Mouse (Mus musculus): ENCODE measurements around the gene Olfr552. TPM values are rescaled to one million over a fixed set of nuclear protein-coding genes. Genes with fewer than 3 reads are reported as not detected.

Olfr552 gene
- not detected in 2 replicates for polyA plus RNA-seq (2015; fragmentation: Nextera tagmentation; extraction: Ambion mirVana)

DNA sequence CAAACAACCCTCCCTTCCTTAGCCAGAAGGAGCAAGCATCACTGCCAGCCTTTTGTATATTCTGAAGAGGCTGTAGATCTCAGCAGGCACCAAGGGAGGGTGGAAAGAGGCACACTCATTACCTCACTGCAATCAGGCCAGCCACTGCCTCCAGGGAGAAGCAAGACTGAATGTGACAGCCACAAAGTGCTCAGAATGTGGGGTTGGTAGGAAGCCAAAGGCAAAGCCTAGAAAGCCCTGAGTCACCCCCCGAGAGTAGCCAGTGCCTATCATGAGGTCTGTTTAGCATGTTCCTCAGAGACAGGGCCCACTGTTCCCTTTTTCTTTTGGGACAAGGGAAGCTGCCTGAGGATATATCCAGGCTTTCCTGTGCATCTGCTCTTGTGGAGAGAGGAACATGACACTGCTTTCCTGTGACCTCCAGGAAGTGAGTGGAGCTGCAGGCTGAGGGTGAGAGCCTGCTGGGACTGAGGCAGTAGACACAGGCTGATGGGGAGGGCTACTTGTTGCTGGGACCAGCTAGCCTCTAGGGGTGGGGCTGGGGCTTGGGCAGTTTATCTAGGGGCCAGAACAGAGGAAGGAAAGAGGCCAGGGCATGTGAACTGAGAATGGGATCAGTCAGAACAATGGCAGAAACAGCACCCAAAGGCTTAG lies at the start of gene Olfr552:
Olfr552 (plus strand) TSS at position 393 of the 654 bp plus-strand sequence.
- no peaks in the 10 kb centered on the region for H3K4me1 ChIP-seq
- H3K9me3 ChIP-seq: no peaks in the 10 kb centered on the region
- H3K4me2 ChIP-seq: no peak within 1 kb of the TSS
- H3K4me3 ChIP-seq: no peak within 1 kb of the TSS
- no peaks in the 10 kb centered on the region for H3K27me3 ChIP-seq
- no peaks in the 10 kb centered on the region for H3K36me3 ChIP-seq
- H3K27ac ChIP-seq: no peak within 1 kb of the TSS
- no peak within 1 kb of the TSS for H3K9ac ChIP-seq
- WGBS: 64% methylated on average over 1 of the region's 1 CpGs
- no peak for ATAC-seq (ENCODE audit: borderline replicate concordance, extremely low read depth, low FRiP score, low TSS enrichment)

DNA sequence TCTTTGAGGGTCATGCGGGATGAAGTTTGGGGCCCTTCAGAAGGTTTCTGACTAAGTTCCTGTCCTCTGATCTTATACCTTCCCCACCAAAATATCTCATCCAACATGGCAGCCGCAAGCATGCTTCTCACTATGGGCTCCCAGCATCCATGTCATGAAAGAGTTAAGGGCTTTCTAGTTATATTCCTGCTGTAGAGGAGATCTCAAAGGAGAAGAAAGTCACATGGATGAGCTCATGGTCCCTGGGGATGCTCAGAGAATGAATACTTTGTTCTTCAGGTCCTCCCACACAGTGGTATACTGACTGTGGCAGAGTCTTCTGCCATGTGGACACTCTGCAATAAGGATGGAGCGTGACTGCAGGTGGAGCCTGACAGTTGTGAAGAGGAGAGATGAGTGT lies 48.0 kb upstream of the Olfr552 start, which contains the start of gene Olfr549:
Olfr549 (plus strand) TSS at position 301 of the 400 bp plus-strand sequence.
- Histone ChIP-seq H3K4me3 (no peak within 1 kb of the TSS), H3K9me3 (no peaks in the 10 kb centered on the region), H3K4me2 (no peak within 1 kb of the TSS), H3K36me3 (no peaks in the 10 kb centered on the region), H3K27me3 (no peaks in the 10 kb centered on the region), H3K27ac (no peak within 1 kb of the TSS), H3K9ac (no peak within 1 kb of the TSS), H3K4me1 (no peaks in the 10 kb centered on the region)
- ATAC-seq (ENCODE audit: borderline replicate concordance, extremely low read depth, low FRiP score, low TSS enrichment): no peak
- WGBS: 80% methylated on average over 3 of the region's 3 CpGs

DNA sequence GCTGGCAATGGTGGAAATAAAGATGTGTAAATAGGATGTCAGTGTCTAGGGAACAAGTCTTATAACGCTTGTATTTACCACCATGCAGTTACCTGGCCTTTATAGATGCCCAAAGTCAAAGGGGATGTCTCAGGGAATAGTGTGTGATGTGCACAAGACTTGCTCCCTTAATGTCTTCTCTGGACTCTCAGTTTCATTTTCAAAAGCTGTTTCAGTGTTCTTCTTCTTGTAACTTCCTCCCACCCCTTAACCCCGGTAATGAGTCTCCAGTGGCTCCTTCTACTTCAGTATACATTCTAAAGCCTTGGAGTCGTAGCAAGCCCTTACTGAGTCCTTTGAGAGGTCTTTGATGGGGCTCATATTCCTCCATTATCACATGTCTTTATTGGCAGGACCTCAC lies 44.3 kb upstream of the Olfr552 start:
- Histone ChIP-seq H3K4me1 (no peaks in the 10 kb centered on the region), H3K36me3 (no peaks in the 10 kb centered on the region), H3K9ac (no peak overlapping the region), H3K27ac (no peak overlapping the region), H3K9me3 (no peaks in the 10 kb centered on the region), H3K27me3 (no peaks in the 10 kb centered on the region), H3K4me2 (no peak overlapping the region), H3K4me3 (no peak overlapping the region)
- ATAC-seq (ENCODE audit: borderline replicate concordance, extremely low read depth, low FRiP score, low TSS enrichment): no peak
- 67% methylated on average over 3 of the region's 3 CpGs for WGBS

DNA sequence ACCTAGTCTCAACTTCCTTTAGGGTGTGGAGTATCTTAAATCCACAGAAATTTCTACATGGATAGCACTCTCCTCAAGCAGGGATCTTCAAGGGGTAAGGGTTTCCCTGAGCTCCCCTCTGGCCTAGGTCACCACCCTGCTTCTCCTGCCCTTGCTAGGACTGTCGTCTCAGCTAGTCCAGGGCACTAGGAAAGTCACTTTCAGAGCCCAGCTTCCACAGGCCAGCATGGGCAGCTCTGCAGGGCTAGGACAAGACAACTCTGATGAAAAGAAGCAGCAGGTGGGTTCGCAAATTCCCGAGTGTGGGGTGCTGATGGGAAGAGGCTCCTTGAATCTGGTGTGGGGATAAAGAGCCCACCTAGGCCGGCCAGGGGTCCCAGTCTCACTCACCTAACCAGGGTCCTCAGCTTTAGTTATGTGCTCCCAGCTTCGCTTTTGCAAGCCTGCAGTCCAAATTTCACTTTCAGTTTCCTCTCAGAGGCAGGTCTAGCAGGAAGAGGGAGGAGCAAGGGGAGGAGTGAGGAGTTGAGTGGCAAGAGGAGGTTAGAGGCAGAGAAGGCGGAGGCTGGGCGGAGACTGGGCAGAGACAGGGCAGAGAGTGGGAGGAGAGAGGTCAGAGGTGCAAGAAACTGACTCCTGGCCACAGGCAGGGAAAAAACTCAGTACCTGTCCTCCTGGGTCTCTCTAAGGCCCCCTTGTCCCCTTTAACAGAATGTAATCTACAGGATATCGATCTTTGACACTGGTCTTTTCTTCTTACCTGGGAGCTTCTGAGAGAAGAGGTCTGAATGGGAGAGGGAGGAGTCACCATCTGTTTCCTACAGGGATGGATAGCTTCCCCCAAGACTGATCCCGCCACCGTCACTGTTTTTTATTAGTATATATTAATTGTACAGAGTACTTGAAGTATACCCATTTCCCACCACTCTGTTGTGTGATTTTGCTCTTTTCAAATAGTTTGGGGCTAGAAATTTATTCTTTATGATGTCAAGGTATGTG lies 32.3 kb upstream of the Olfr552 start, which contains the start of gene Trim21:
Trim21 (minus strand) TSS at position 488 of the 999 bp plus-strand sequence.
- Histone ChIP-seq H3K9me3 (no peaks in the 10 kb centered on the region), H3K4me3 (peak within 1 kb of the TSS; percentile 55), H3K4me1 (0 out of 2 replicates have a peak, but pooled peaks cover 5% of the 10 kb centered on the region), H3K27me3 (no peaks in the 10 kb centered on the region), H3K36me3 (no peaks in the 10 kb centered on the region), H3K27ac (peak within 1 kb of the TSS; percentile 16; the same call in 1 of the 2 replicates), H3K9ac (peak within 1 kb of the TSS; percentile 55), H3K4me2 (peak within 1 kb of the TSS; percentile 74)
- WGBS: 16% methylated on average over 10 of the region's 10 CpGs
- peak; percentile 96 for ATAC-seq (ENCODE audit: borderline replicate concordance, extremely low read depth, low FRiP score, low TSS enrichment)

- Histone ChIP-seq H3K4me2 (no peak overlapping the region), H3K27me3 (no peaks in the 10 kb centered on the region), H3K9ac (no peak overlapping the region), H3K27ac (no peak overlapping the region), H3K36me3 (no peaks in the 10 kb centered on the region), H3K9me3 (no peaks in the 10 kb centered on the region), H3K4me1 (0 out of 2 replicates have a peak, but pooled peaks cover 5% of the 10 kb centered on the region), H3K4me3 (no peak overlapping the region)
- no peak for ATAC-seq (ENCODE audit: borderline replicate concordance, extremely low read depth, low FRiP score, low TSS enrichment)
- WGBS: 74% methylated on average over 4 of the region's 4 CpGs
Observed at GRCm38 (mm10) chr7:102566219-102566618, 31.4 kb upstream of the Olfr552 start.

DNA sequence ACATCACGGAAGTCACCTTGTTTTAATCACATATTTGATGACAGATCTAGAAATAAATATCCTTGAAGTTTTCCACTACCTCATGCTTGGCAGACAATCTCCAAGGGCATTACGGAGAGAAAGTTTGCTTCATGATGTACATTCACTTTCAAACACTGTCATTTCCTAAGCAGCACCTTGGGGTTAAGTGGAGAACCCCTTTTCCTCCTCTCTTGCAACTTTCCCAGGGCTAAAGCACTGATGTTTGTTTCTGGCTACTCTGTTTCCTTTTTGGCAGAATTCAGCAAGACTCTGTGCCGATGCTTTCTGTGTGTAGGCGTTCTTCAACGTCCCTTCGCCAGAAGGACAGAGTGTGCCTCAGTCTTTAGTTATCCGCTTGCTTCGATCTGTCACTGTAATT lies 26.4 kb upstream of the Olfr552 start, which contains the start of gene Olfr550:
Olfr550 (plus strand) TSS at position 301 of the 400 bp plus-strand sequence.
- Histone ChIP-seq H3K4me3 (no peak within 1 kb of the TSS), H3K36me3 (no peaks in the 10 kb centered on the region), H3K4me2 (no peak within 1 kb of the TSS), H3K27ac (no peak within 1 kb of the TSS), H3K27me3 (no peaks in the 10 kb centered on the region), H3K4me1 (no peaks in the 10 kb centered on the region), H3K9me3 (no peaks in the 10 kb centered on the region), H3K9ac (no peak within 1 kb of the TSS)
- 77% methylated on average over 8 of the region's 8 CpGs for WGBS
- no peak for ATAC-seq (ENCODE audit: borderline replicate concordance, extremely low read depth, low FRiP score, low TSS enrichment)

DNA sequence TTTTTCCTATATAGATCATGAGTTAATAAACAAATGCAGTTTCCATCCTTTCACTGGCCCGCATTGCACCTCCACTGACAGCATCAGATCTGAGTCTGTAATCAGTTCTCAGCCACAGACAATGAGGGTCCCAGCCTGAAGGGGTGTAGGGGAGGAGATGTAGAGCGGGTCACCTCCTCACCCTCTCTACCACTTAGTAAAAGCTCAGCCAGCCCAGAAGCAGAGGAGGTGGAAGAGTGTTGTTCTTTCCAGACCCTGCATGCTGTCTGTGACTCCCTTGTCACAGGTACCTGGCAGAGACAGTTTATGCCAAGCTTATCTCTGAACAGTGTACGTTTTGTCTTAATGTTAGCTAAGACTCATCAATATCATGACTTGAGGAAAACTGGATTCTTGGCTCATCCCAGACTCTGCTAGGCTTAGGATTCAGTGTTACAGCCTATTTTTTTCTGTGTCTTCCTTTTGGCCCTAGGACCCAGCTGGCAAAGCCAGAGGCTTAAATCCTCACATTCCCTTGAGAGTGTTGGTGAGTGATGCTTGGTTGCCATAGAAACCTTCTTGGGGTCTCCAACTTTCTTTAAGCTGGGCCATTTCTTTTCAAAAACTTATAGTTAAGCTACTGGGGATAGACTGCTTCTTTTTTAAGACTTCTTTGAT lies 24.3 kb upstream of the Olfr552 start:
- H3K9ac ChIP-seq: no peak overlapping the region
- 64% methylated on average over 3 of the region's 3 CpGs for WGBS
- H3K4me2 ChIP-seq: no peak overlapping the region
- ATAC-seq (ENCODE audit: borderline replicate concordance, extremely low read depth, low FRiP score, low TSS enrichment): no peak
- H3K27me3 ChIP-seq: no peaks in the 10 kb centered on the region
- H3K4me1 ChIP-seq: no peaks in the 10 kb centered on the region
- no peak overlapping the region for H3K27ac ChIP-seq
- H3K9me3 ChIP-seq: no peaks in the 10 kb centered on the region
- no peaks in the 10 kb centered on the region for H3K36me3 ChIP-seq
- no peak overlapping the region for H3K4me3 ChIP-seq

DNA sequence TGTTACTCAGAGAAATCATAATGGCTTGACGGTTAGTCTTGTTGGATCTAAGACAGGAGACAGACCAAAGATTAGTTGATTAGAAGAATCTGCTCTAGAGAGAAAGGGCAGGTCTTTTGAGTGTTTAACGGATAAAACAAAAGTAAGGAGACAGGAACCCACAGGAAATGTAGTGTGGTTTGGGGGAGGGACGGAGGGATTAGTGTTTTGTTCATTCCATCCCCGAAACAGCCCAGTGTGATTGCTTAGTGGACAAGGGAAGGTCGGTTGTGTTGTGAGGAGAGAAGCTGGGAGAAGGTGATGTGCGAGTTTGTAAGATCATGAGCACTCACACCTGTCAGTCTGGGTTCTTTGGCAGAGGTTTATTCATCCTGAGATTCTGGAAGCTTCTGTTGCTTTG lies 21.6 kb upstream of the Olfr552 start:
- Histone ChIP-seq H3K4me3 (no peak overlapping the region), H3K4me2 (no peak overlapping the region), H3K4me1 (no peaks in the 10 kb centered on the region), H3K9ac (no peak overlapping the region), H3K9me3 (no peaks in the 10 kb centered on the region), H3K36me3 (no peaks in the 10 kb centered on the region), H3K27me3 (no peaks in the 10 kb centered on the region), H3K27ac (no peak overlapping the region)
- ATAC-seq (ENCODE audit: borderline replicate concordance, extremely low read depth, low FRiP score, low TSS enrichment): no peak
- WGBS: 64% methylated on average over 6 of the region's 6 CpGs

DNA sequence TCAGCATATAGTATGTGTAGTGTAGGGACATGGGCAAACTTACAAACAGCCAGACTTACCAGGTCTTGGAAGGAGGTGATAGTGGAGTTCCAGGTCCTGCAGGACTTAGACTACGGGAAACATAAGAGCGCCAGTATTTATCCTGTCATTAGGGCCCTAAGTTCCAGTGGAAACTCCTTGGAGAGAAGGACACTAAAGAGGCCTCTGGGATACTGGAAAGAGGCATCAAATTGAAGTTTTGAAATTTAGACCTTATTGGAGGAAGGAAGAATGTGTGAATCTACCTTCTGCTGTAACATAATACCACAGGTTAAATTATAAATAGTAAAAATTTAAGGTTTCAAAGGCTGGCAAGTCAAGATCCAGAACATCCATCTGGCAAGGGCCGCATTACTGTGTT lies 5.8 kb upstream of the Olfr552 start, which contains the start of gene Olfr551:
Olfr551 (minus strand) TSS at position 101 of the 400 bp plus-strand sequence.
- no peak for ATAC-seq (ENCODE audit: borderline replicate concordance, extremely low read depth, low FRiP score, low TSS enrichment)
- H3K9ac ChIP-seq: no peak within 1 kb of the TSS
- no peaks in the 10 kb centered on the region for H3K36me3 ChIP-seq
- 86% methylated on average over 3 of the region's 3 CpGs for WGBS
- H3K4me2 ChIP-seq: no peak within 1 kb of the TSS
- H3K9me3 ChIP-seq: no peaks in the 10 kb centered on the region
- H3K27ac ChIP-seq: no peak within 1 kb of the TSS
- H3K4me3 ChIP-seq: no peak within 1 kb of the TSS
- no peaks in the 10 kb centered on the region for H3K27me3 ChIP-seq
- no peaks in the 10 kb centered on the region for H3K4me1 ChIP-seq

DNA sequence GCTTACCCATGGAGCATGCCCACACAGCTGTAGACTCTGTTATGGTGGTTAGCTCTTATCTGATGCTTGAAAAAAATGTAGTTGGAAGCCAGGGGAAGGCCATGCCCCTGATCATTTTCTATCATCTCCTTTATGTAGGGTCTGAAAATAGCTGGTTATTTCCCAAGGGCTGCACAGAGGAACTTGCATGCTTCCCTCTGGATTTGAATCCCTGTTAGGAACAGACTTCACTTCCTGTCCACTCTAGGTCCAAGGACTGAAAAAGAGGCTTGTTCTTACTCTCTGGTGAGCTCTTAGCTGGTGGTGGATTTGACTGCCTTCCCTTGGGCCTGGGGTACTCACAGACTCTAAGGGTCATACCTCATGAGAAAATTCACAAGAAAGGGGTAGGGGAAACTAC lies 20.5 kb downstream of the Olfr552 start, which contains the start of gene Olfr553:
Olfr553 (minus strand) TSS at position 101 of the 400 bp plus-strand sequence.
- Histone ChIP-seq H3K36me3 (no peaks in the 10 kb centered on the region), H3K4me1 (no peaks in the 10 kb centered on the region), H3K27me3 (no peaks in the 10 kb centered on the region; the same call in 1 of the 2 replicates), H3K9ac (no peak within 1 kb of the TSS), H3K4me2 (no peak within 1 kb of the TSS), H3K27ac (no peak within 1 kb of the TSS), H3K9me3 (no peaks in the 10 kb centered on the region), H3K4me3 (no peak within 1 kb of the TSS)
- ATAC-seq (ENCODE audit: borderline replicate concordance, extremely low read depth, low FRiP score, low TSS enrichment): no peak

GRCm38 (mm10) chr7:102619608-102620007 lies 22.0 kb downstream of the Olfr552 start:
- 28% methylated on average over 5 of the region's 5 CpGs for WGBS
- H3K4me2 ChIP-seq: no peak overlapping the region
- H3K36me3 ChIP-seq: no peaks in the 10 kb centered on the region
- H3K4me1 ChIP-seq: no peaks in the 10 kb centered on the region
- no peak overlapping the region for H3K9ac ChIP-seq
- ATAC-seq (ENCODE audit: borderline replicate concordance, extremely low read depth, low FRiP score, low TSS enrichment): peak; percentile 62; the same call in 1 of the 2 replicates
- no peaks in the 10 kb centered on the region; the same call in 1 of the 2 replicates for H3K27me3 ChIP-seq
- no peak overlapping the region for H3K4me3 ChIP-seq
- no peaks in the 10 kb centered on the region for H3K9me3 ChIP-seq
- no peak overlapping the region for H3K27ac ChIP-seq

All from lung, embryonic 15.5 days (tissue).